Mouse (Mus musculus) CD8-positive naive resting alpha-beta T cell, adult 57 days (primary cell): ENCODE measurements around the gene Serpina1b. TPM values are rescaled to one million over a fixed set of nuclear protein-coding genes. Genes with fewer than 3 reads are reported as not detected.

Source experiments
- total RNA-seq: library from RNA; stranded (reverse); gene quantifications from one replicate; pipeline ENCODE4 v1.2.4, GENCODE M21; 2023

The Serpina1b gene
- total RNA-seq, result not detected

GRCm38 (mm10) chr12:103830273-103830672, at the start of gene Serpina1b:
Serpina1b (minus strand) TSS chr12:103830373.

GRCm38 (mm10) chr12:103863101-103863974, 33.2 kb upstream of the Serpina1b start, which contains the start of gene Serpina1a:
Serpina1a (minus strand) TSS chr12:103863562.

GRCm38 (mm10) chr12:103773246-103773851, 56.8 kb downstream of the Serpina1b start, which contains the start of gene Serpina1d:
Serpina1d (minus strand) TSS chr12:103773592.

GRCm38 (mm10) chr12:103695429-103695828, 134.7 kb downstream of the Serpina1b start, which contains the start of gene Serpina1f:
Serpina1f (minus strand) TSS chr12:103695529.

Other genes with a start within 250 kb of the Serpina1b start
- gene Serpina10, start 198.9 kb downstream of the Serpina1b start, total RNA-seq, result not detected
- not detected for gene Serpina6, start 173.2 kb downstream of the Serpina1b start, total RNA-seq
- not detected for gene Serpina16, start 154.2 kb downstream of the Serpina1b start, total RNA-seq
- gene Serpina1f, start 134.8 kb downstream of the Serpina1b start, total RNA-seq, result not detected
- gene Serpina1d, start 56.8 kb downstream of the Serpina1b start, total RNA-seq, result not detected
- gene Serpina1a, start 33.2 kb upstream of the Serpina1b start, total RNA-seq, result not detected
- gene Serpina1c, start 74.5 kb upstream of the Serpina1b start, total RNA-seq, result not detected
- not detected for gene Serpina1e, start 128.6 kb upstream of the Serpina1b start, total RNA-seq
- gene Serpina11, start 159.6 kb upstream of the Serpina1b start, total RNA-seq, result not detected
- not detected for gene Serpina9, start 183.4 kb upstream of the Serpina1b start, total RNA-seq
- gene Serpina12, start 214.1 kb upstream of the Serpina1b start, total RNA-seq, result not detected